Mouse (Mus musculus) right cerebral cortex, postnatal 10 days (tissue): ENCODE results near the gene Ano10.

Experiments
- DNase-seq, 2 experiments: peaks; one replicate each; pipeline ENCODE4 v3.0.0; 2021; ENCODE audit warnings: low spot score in 2 of 2

Ano10 gene

GRCm38 (mm10) chr9:122245471-122245870, 48.8 kb downstream of the Ano10 start:
- DNase-seq, result no peak

GRCm38 (mm10) chr9:122244800-122245165, 49.4 kb downstream of the Ano10 start:
- no peak for DNase-seq

GRCm38 (mm10) chr9:122244080-122244799, 50.0 kb downstream of the Ano10 start:
- peak; percentile 73 to 86 for DNase-seq

GRCm38 (mm10) chr9:122243297-122243696, 50.9 kb downstream of the Ano10 start:
- no peak for DNase-seq

- DNase-seq, result no peak
These were observed 51.4 kb downstream of the Ano10 start for GRCm38 (mm10) chr9:122242856-122243255.

- DNase-seq, result no peak
These were observed 52.3 kb downstream of the Ano10 start for GRCm38 (mm10) chr9:122241812-122242400.

GRCm38 (mm10) chr9:122240629-122241199, 53.5 kb downstream of the Ano10 start:
- DNase-seq, result no peak

- DNase-seq, result no peak
These were observed 59.5 kb downstream of the Ano10 start for GRCm38 (mm10) chr9:122234741-122235140.

GRCm38 (mm10) chr9:122233972-122234345, 60.3 kb downstream of the Ano10 start:
- no peak for DNase-seq

- DNase-seq, result no peak
These were observed 60.8 kb downstream of the Ano10 start for GRCm38 (mm10) chr9:122233316-122233971.

- no peak for DNase-seq
These were observed 61.3 kb downstream of the Ano10 start for GRCm38 (mm10) chr9:122232912-122233311.

GRCm38 (mm10) chr9:122230701-122231100, 63.5 kb downstream of the Ano10 start:
- no peak for DNase-seq

- no peak for DNase-seq
These were observed 67.8 kb downstream of the Ano10 start for GRCm38 (mm10) chr9:122226419-122226818.

- no peak for DNase-seq
These were observed 68.9 kb downstream of the Ano10 start for GRCm38 (mm10) chr9:122225309-122225708.

- no peak for DNase-seq
These were observed 71.2 kb downstream of the Ano10 start for GRCm38 (mm10) chr9:122223005-122223404.

GRCm38 (mm10) chr9:122219934-122220333, 74.3 kb downstream of the Ano10 start:
- no peak for DNase-seq

- no peak for DNase-seq
These were observed 77.2 kb downstream of the Ano10 start for GRCm38 (mm10) chr9:122216945-122217529.

- DNase-seq, result no peak
These were observed 79.1 kb downstream of the Ano10 start for GRCm38 (mm10) chr9:122215118-122215517.

GRCm38 (mm10) chr9:122208311-122208710, 85.9 kb downstream of the Ano10 start:
- no peak for DNase-seq

- DNase-seq, result no peak
These were observed 88.6 kb downstream of the Ano10 start for GRCm38 (mm10) chr9:122205543-122206200.

GRCm38 (mm10) chr9:122204508-122204907, 89.7 kb downstream of the Ano10 start:
- no peak for DNase-seq

GRCm38 (mm10) chr9:122199253-122199652, 95.0 kb downstream of the Ano10 start:
- DNase-seq, result peak in 1 of 2 experiments; percentile 63
